Mouse (Mus musculus) E14TG2a.4 (cell line): ENCODE results near the gene Golga2.

Source experiments
- H3K27me3 ChIP-seq: 2 replicates; pipeline ENCODE4 v1.6.1; 2014; ENCODE audit warnings: low read length, control low read depth; ENCODE audit not compliant: insufficient read depth
- H3K36me3 ChIP-seq: 2 replicates; pipeline ENCODE4 v1.6.1; 2014; ENCODE audit warnings: low read length, control low read depth; ENCODE audit not compliant: insufficient read depth
- H3K4me1 ChIP-seq: replicated peaks from 2 replicates; pipeline ENCODE4 v1.6.1; 2014; ENCODE audit warnings: low read depth, low read length, control low read depth
- H3K4me3 ChIP-seq: replicated peaks from 2 replicates; pipeline ENCODE4 v1.5.1; 2014; ENCODE audit warnings: mild to moderate bottlenecking, low read length
- H3K9me3 ChIP-seq: 2 replicates; pipeline ENCODE4 v1.6.1; 2014; ENCODE audit warnings: low read length, control low read depth
- CTCF ChIP-seq: conservative IDR thresholded peaks from 2 replicates; pipeline ENCODE4 v1.5.1; 2014; ENCODE audit warnings: low read length
- NANOG ChIP-seq: IDR thresholded peaks from 2 replicates; pipeline ENCODE4 v1.6.1; 2014; ENCODE audit warnings: borderline replicate concordance, low read length, mixed read lengths
- POU5F1 ChIP-seq: IDR thresholded peaks from 2 replicates; pipeline ENCODE4 v1.6.1; 2014; ENCODE audit warnings: low read length, borderline replicate concordance

The Golga2 gene

GRCm38 (mm10) chr2:32319586-32320580 is 32.7 kb downstream of the Golga2 start:
- Histone ChIP-seq H3K4me3 (no peak overlapping the region), H3K36me3 (no peaks in the 10 kb centered on the region), H3K9me3 (no peaks in the 10 kb centered on the region), H3K4me1 (peaks cover 42% of the 10 kb centered on the region), H3K27me3 (peaks cover 52% of the 10 kb centered on the region)
- no peak for TF ChIP-seq POU5F1
- TF ChIP-seq NANOG: no peak
- no peak for TF ChIP-seq CTCF

- Histone ChIP-seq H3K36me3 (no peaks in the 10 kb centered on the region), H3K4me3 (no peak overlapping the region), H3K4me1 (peaks cover 35% of the 10 kb centered on the region), H3K27me3 (peaks cover 46% of the 10 kb centered on the region), H3K9me3 (no peaks in the 10 kb centered on the region)
- no peak for TF ChIP-seq CTCF
- TF ChIP-seq NANOG: no peak
- TF ChIP-seq POU5F1: no peak
These were observed 33.5 kb downstream of the Golga2 start for GRCm38 (mm10) chr2:32320721-32321120.

GRCm38 (mm10) chr2:32321591-32322298 is 34.6 kb downstream of the Golga2 start:
- Histone ChIP-seq H3K36me3 (no peaks in the 10 kb centered on the region), H3K4me1 (peaks cover 29% of the 10 kb centered on the region), H3K27me3 (peaks cover 38% of the 10 kb centered on the region), H3K4me3 (no peak overlapping the region), H3K9me3 (no peaks in the 10 kb centered on the region)
- TF ChIP-seq NANOG (no peak), POU5F1 (no peak), CTCF (no peak)

GRCm38 (mm10) chr2:32322754-32323741 is 35.9 kb downstream of the Golga2 start:
- Histone ChIP-seq H3K9me3 (no peaks in the 10 kb centered on the region), H3K4me1 (peaks cover 20% of the 10 kb centered on the region), H3K4me3 (no peak overlapping the region), H3K36me3 (no peaks in the 10 kb centered on the region), H3K27me3 (peaks cover 26% of the 10 kb centered on the region)
- no peak for TF ChIP-seq NANOG
- TF ChIP-seq CTCF: no peak
- TF ChIP-seq POU5F1: no peak

GRCm38 (mm10) chr2:32324322-32324721 is 37.1 kb downstream of the Golga2 start:
- H3K4me3 ChIP-seq: no peak overlapping the region
- TF ChIP-seq POU5F1: no peak
- peak; percentile 46 for TF ChIP-seq CTCF
- peaks cover 23% of the 10 kb centered on the region for H3K4me1 ChIP-seq
- no peaks in the 10 kb centered on the region for H3K9me3 ChIP-seq
- peaks cover 19% of the 10 kb centered on the region for H3K27me3 ChIP-seq
- H3K36me3 ChIP-seq: no peaks in the 10 kb centered on the region

GRCm38 (mm10) chr2:32325342-32325741 is 38.2 kb downstream of the Golga2 start:
- Histone ChIP-seq H3K27me3 (peaks cover 13% of the 10 kb centered on the region), H3K9me3 (no peaks in the 10 kb centered on the region), H3K36me3 (no peaks in the 10 kb centered on the region), H3K4me1 (peaks cover 31% of the 10 kb centered on the region), H3K4me3 (no peak overlapping the region)
- TF ChIP-seq CTCF (no peak), NANOG (no peak), POU5F1 (no peak)

- Histone ChIP-seq H3K36me3 (no peaks in the 10 kb centered on the region), H3K27me3 (peaks cover 10% of the 10 kb centered on the region; the same call in 1 of the 2 replicates), H3K4me3 (no peak overlapping the region), H3K4me1 (peaks cover 29% of the 10 kb centered on the region), H3K9me3 (no peaks in the 10 kb centered on the region)
- TF ChIP-seq NANOG (no peak), CTCF (no peak), POU5F1 (no peak)
These were observed 40.0 kb downstream of the Golga2 start for GRCm38 (mm10) chr2:32327200-32327599.

- Histone ChIP-seq H3K4me3 (peak overlapping the region; percentile 26; the same call in 1 of the 2 replicates), H3K36me3 (no peaks in the 10 kb centered on the region), H3K4me1 (peaks cover 33% of the 10 kb centered on the region), H3K9me3 (no peaks in the 10 kb centered on the region), H3K27me3 (peaks cover 22% of the 10 kb centered on the region)
- TF ChIP-seq POU5F1: no peak
- no peak for TF ChIP-seq NANOG
- no peak for TF ChIP-seq CTCF
These were observed 41.8 kb downstream of the Golga2 start for GRCm38 (mm10) chr2:32328911-32329460.
